Mouse (Mus musculus): Measurements from ENCODE around the gene Olfr180.

Olfr180 gene

GRCm38 (mm10) chr16:58929292-58929691 lies at the start of gene Olfr180:
Gene Olfr180 (minus strand): TSS chr16:58929392.
- no peak for DNase-seq (ENCODE audit: low spot score)

- no peak for DNase-seq (ENCODE audit: low spot score)
Measured at GRCm38 (mm10) chr16:58928655-58929054, 537 bp downstream of the Olfr180 start, which contains the start of gene Olfr181. Gene Olfr181 (minus strand): TSS chr16:58928755.

GRCm38 (mm10) chr16:58891963-58892362 lies 37.2 kb downstream of the Olfr180 start, which contains the start of gene Olfr178:
Gene Olfr178 (minus strand): TSS chr16:58892063.
- no peak for DNase-seq (ENCODE audit: low spot score)

- no peak for DNase-seq (ENCODE audit: low spot score)
Measured at GRCm38 (mm10) chr16:58884416-58884815, 44.8 kb downstream of the Olfr180 start.

GRCm38 (mm10) chr16:58874668-58875067 lies 54.5 kb downstream of the Olfr180 start, which contains the start of gene Olfr177:
Gene Olfr177 (minus strand): TSS chr16:58874768.
- no peak for DNase-seq (ENCODE audit: low spot score)
